9 mouse cellular contexts compared by ENCODE assay signal in the genomic region with DNA sequence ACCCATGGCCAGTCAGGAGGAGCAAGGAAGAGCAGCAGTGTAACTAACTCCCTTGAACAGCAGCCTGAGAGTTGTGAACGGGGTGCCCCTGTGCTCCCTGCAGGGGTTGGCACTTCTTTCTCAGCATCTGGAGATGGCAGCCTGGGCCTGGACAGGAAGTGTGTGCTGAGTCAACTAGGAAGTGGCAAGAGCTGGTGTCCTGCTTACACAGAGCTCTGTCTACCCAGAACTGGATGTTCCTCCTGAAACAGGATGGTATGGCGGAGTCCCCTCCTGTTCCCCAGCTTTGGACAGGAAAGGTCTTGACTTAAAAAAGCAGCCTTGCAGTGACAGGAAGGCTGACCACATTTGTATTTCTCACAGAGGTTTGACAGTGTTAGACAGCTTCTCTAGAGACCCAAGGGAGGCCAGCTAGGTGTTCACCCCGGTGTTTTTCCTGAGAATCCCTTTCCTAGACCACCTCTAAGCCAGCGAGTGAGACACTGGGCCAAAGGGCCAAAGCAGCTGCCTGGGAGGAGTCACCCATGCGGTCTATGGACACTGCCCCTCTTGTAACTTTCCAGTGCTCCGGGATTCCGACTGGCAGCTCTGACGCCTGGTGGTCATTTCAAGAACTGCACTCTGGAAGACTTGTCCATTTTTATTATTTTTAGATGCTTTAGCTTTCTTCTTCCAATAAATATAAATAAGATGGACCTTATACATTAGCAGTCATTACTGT. TPM values are rescaled to one million over a fixed set of nuclear protein-coding genes. Genes with fewer than 3 reads are reported as not detected.
A peak's percentile ranks its signal among the peaks of the same experiment; 100 is the strongest.
DNase-seq lines count a peak whose midpoint lies in the region; ATAC-seq and TF ChIP-seq lines count a peak whose summit lies in the region.
"Had no signal": no experiment of that assay in that cellular context is flagged by ENCODE, and none has a peak within 500 bp of the region (broad histone marks: within the 10 kb centered on the region; RNA-seq: fewer than 3 reads in every experiment).

No protein-coding gene starts in this region.

- no peak overlapping the region for H3K9ac ChIP-seq in midbrain, embryonic 11.5 days (ENCODE audit: low read length)
- no peak overlapping the region for H3K9ac ChIP-seq in midbrain, embryonic 16.5 days (ENCODE audit: low read depth, low read length)
- peak overlapping the region; percentile 20; the same call in 1 of the 2 replicates for H3K9ac ChIP-seq in intestine, embryonic 16.5 days (ENCODE audit: low read depth, low read length)
- no peak overlapping the region for H3K9ac ChIP-seq in limb, embryonic 13.5 days
- H3K9ac ChIP-seq in midbrain, postnatal 0 days (replicated peaks; ENCODE audit: low read length, poor library complexity, severe bottlenecking): no peak overlapping the region
- no peak overlapping the region for H3K9ac ChIP-seq in stomach, embryonic 16.5 days (ENCODE audit: low read length)
- H3K9ac ChIP-seq: embryonic facial prominence, embryonic 12.5 days had no signal

- no peaks in the 10 kb centered on the region for H3K9me3 ChIP-seq in midbrain, embryonic 11.5 days (ENCODE audit: control insufficient read depth, low read length)
- H3K9me3 ChIP-seq in midbrain, embryonic 16.5 days (replicated peaks; ENCODE audit: control insufficient read depth, low read length, poor library complexity, severe bottlenecking): no peaks in the 10 kb centered on the region
- no peaks in the 10 kb centered on the region for H3K9me3 ChIP-seq in intestine, embryonic 16.5 days (ENCODE audit: control insufficient read depth, low read length)
- H3K9me3 ChIP-seq in limb, embryonic 13.5 days: no peaks in the 10 kb centered on the region
- no peaks in the 10 kb centered on the region for H3K9me3 ChIP-seq in midbrain, postnatal 0 days (ENCODE audit: low read length)
- no peaks in the 10 kb centered on the region for H3K9me3 ChIP-seq in stomach, embryonic 16.5 days (replicated peaks; ENCODE audit: control insufficient read depth, low read length)
- H3K9me3 ChIP-seq: embryonic facial prominence, embryonic 12.5 days had no signal

- no peak overlapping the region for H3K27ac ChIP-seq in midbrain, embryonic 11.5 days (ENCODE audit: low read depth, low read length)
- no peak overlapping the region for H3K27ac ChIP-seq in midbrain, embryonic 16.5 days (ENCODE audit: low read length)
- no peak overlapping the region for H3K27ac ChIP-seq in intestine, embryonic 16.5 days (ENCODE audit: low read length)
- no peak overlapping the region for H3K27ac ChIP-seq in limb, embryonic 13.5 days
- H3K27ac ChIP-seq in midbrain, postnatal 0 days (ENCODE audit: low read depth, low read length): no peak overlapping the region
- peak overlapping the region; percentile 76 for H3K27ac ChIP-seq in stomach, embryonic 16.5 days (ENCODE audit: low read length)
- H3K27ac ChIP-seq: embryonic facial prominence, embryonic 12.5 days had no signal

- peak; percentile 83 for TF ChIP-seq CTCF in midbrain, postnatal 0 days (IDR thresholded peaks at IDR 0.05)

- ATAC-seq in midbrain, embryonic 11.5 days (ENCODE audit: low FRiP score): 0 out of 2 replicates have a peak, but pooled peaks have one; percentile 71
- no peak for ATAC-seq in midbrain, embryonic 16.5 days
- ATAC-seq in cerebellum, adult (ENCODE audit: insufficient number of reproducible peaks, low FRiP score, low TSS enrichment): peak; percentile 40; the same call in 1 of the 2 replicates
- peak; percentile 66 for ATAC-seq in intestine, embryonic 16.5 days
- ATAC-seq in limb, embryonic 13.5 days (ENCODE audit: low FRiP score, low read depth): 0 out of 2 replicates have a peak, but pooled peaks have one; percentile 57
- ATAC-seq in midbrain, postnatal 0 days (ENCODE audit: low FRiP score): peak; percentile 55; the same call in 1 of the 2 replicates
- ATAC-seq in stomach, embryonic 16.5 days (ENCODE audit: insufficient read depth, low FRiP score): peak; percentile 48; the same call in 1 of the 2 replicates

- no peaks in the 10 kb centered on the region for H3K36me3 ChIP-seq in midbrain, embryonic 11.5 days (ENCODE audit: control insufficient read depth, insufficient read depth, low read length)
- no peaks in the 10 kb centered on the region for H3K36me3 ChIP-seq in midbrain, embryonic 16.5 days (ENCODE audit: control insufficient read depth, insufficient read depth, low read length)
- H3K36me3 ChIP-seq in intestine, embryonic 16.5 days (ENCODE audit: control insufficient read depth, insufficient read depth, low read length): no peaks in the 10 kb centered on the region
- H3K36me3 ChIP-seq in limb, embryonic 13.5 days: no peaks in the 10 kb centered on the region
- H3K36me3 ChIP-seq in midbrain, postnatal 0 days (ENCODE audit: insufficient read depth, low read length): no peaks in the 10 kb centered on the region
- H3K36me3 ChIP-seq in stomach, embryonic 16.5 days (ENCODE audit: control insufficient read depth, insufficient read depth, low read length): no peaks in the 10 kb centered on the region
- H3K36me3 ChIP-seq: embryonic facial prominence, embryonic 12.5 days had no signal

- DNase-seq in midbrain, embryonic 11.5 days (ENCODE audit: low spot score, missing footprints): peak; percentile 95
- peak; percentile 84 for DNase-seq in gastrocnemius, adult 18-20 months (ENCODE audit: low spot score)
- peak; percentile 73 for DNase-seq in midbrain, postnatal 0 days (ENCODE audit: low spot score)

- no peak overlapping the region for H3K4me2 ChIP-seq in midbrain, embryonic 11.5 days
- H3K4me2 ChIP-seq in midbrain, embryonic 16.5 days (ENCODE audit: low read length): no peak overlapping the region
- H3K4me2 ChIP-seq in intestine, embryonic 16.5 days (ENCODE audit: low read depth, low read length): no peak overlapping the region
- no peak overlapping the region for H3K4me2 ChIP-seq in limb, embryonic 13.5 days (replicated peaks)
- H3K4me2 ChIP-seq in midbrain, postnatal 0 days (ENCODE audit: low read depth, low read length, poor library complexity, severe bottlenecking): no peak overlapping the region
- no peak overlapping the region for H3K4me2 ChIP-seq in stomach, embryonic 16.5 days (ENCODE audit: low read depth, low read length)
- H3K4me2 ChIP-seq: embryonic facial prominence, embryonic 12.5 days had no signal

- WGBS in midbrain, embryonic 11.5 days: 24% methylated on average over 8 of the region's 8 CpGs
- WGBS in midbrain, embryonic 16.5 days: 25% methylated on average over 8 of the region's 8 CpGs
- WGBS in intestine, embryonic 16.5 days: 28% methylated on average over 8 of the region's 8 CpGs
- 28% methylated on average over 8 of the region's 8 CpGs for WGBS in limb, embryonic 13.5 days
- WGBS in midbrain, postnatal 0 days: 24% methylated on average over 8 of the region's 8 CpGs
- WGBS in stomach, embryonic 16.5 days: 29% methylated on average over 8 of the region's 8 CpGs

- H3K4me1 ChIP-seq in midbrain, embryonic 11.5 days (ENCODE audit: control insufficient read depth, insufficient read depth, low read length): peaks cover 3% of the 10 kb centered on the region; the same call in 1 of the 2 replicates
- peaks cover 4% of the 10 kb centered on the region; the same call in 1 of the 2 replicates for H3K4me1 ChIP-seq in midbrain, embryonic 16.5 days (ENCODE audit: control insufficient read depth, insufficient read depth, low read length)
- H3K4me1 ChIP-seq in intestine, embryonic 16.5 days (ENCODE audit: control insufficient read depth, insufficient read depth, low read length): peaks cover 12% of the 10 kb centered on the region
- peaks cover 18% of the 10 kb centered on the region for H3K4me1 ChIP-seq in limb, embryonic 13.5 days
- H3K4me1 ChIP-seq in midbrain, postnatal 0 days (ENCODE audit: insufficient read depth, low read length): 0 out of 2 replicates have a peak, but pooled peaks cover 2% of the 10 kb centered on the region
- peaks cover 14% of the 10 kb centered on the region; the same call in 1 of the 2 replicates for H3K4me1 ChIP-seq in stomach, embryonic 16.5 days (ENCODE audit: control insufficient read depth, insufficient read depth, low read length)

- no peaks in the 10 kb centered on the region for H3K27me3 ChIP-seq in midbrain, embryonic 11.5 days (ENCODE audit: control insufficient read depth, insufficient read depth, low read length)
- H3K27me3 ChIP-seq in midbrain, embryonic 16.5 days (ENCODE audit: control insufficient read depth, insufficient read depth, low read depth, low read length): no peaks in the 10 kb centered on the region
- H3K27me3 ChIP-seq in intestine, embryonic 16.5 days (replicated peaks; ENCODE audit: control insufficient read depth, insufficient read depth, low read length): no peaks in the 10 kb centered on the region
- H3K27me3 ChIP-seq in limb, embryonic 13.5 days: no peaks in the 10 kb centered on the region
- no peaks in the 10 kb centered on the region for H3K27me3 ChIP-seq in midbrain, postnatal 0 days (ENCODE audit: insufficient read depth, low read length)
- H3K27me3 ChIP-seq in stomach, embryonic 16.5 days (ENCODE audit: control insufficient read depth, insufficient read depth, low read length): no peaks in the 10 kb centered on the region
- H3K27me3 ChIP-seq: embryonic facial prominence, embryonic 12.5 days had no signal

- no peak overlapping the region for H3K4me3 ChIP-seq in midbrain, embryonic 11.5 days (ENCODE audit: low read depth, low read length)
- no peak overlapping the region for H3K4me3 ChIP-seq in midbrain, embryonic 16.5 days (ENCODE audit: low read depth, low read length)
- H3K4me3 ChIP-seq in intestine, embryonic 16.5 days (ENCODE audit: low read length): no peak overlapping the region
- no peak overlapping the region for H3K4me3 ChIP-seq in limb, embryonic 13.5 days
- H3K4me3 ChIP-seq in midbrain, postnatal 0 days (ENCODE audit: low read depth, low read length): no peak overlapping the region
- no peak overlapping the region for H3K4me3 ChIP-seq in stomach, embryonic 16.5 days (replicated peaks; ENCODE audit: low read length)
- H3K4me3 ChIP-seq: embryonic facial prominence, embryonic 12.5 days had no signal

RNA-seq across cellular contexts. Expression of a gene that starts 20.7 kb away (rescaled TPM):
- polyA plus RNA-seq in midbrain, embryonic 11.5 days (2014; fragmentation: Nextera tagmentation; extraction: Ambion mirVana): 37.7 and 39.3 TPM in 2 replicates
- 32.7 and 33.7 TPM in 2 replicates for polyA plus RNA-seq in midbrain, embryonic 16.5 days (2015; fragmentation: Nextera tagmentation; extraction: Ambion mirVana)
- 10 to 100 TPM; 89.7 to 92.7 TPM for total RNA-seq in gastrocnemius, adult 18-20 months (2021)
- 22.4 and 25.5 TPM in 2 replicates for polyA plus RNA-seq in intestine, embryonic 16.5 days (2015; fragmentation: Nextera tagmentation; extraction: Ambion mirVana)
- polyA plus RNA-seq in limb, embryonic 13.5 days (2015; fragmentation: Nextera tagmentation; extraction: Ambion mirVana): 40.5 and 44.4 TPM in 2 replicates
- total RNA-seq in midbrain, postnatal 0 days (2014; rRNA removed): 49.6 and 66.9 TPM in 2 replicates
- 31.4 and 44.1 TPM in 2 replicates for polyA plus RNA-seq in midbrain, postnatal 0 days (2015; fragmentation: Nextera tagmentation; extraction: Ambion mirVana)
- polyA plus RNA-seq in stomach, embryonic 16.5 days (2015; fragmentation: Nextera tagmentation; extraction: Ambion mirVana): 24.7 and 25.9 TPM in 2 replicates
